Mouse (Mus musculus) heart, adult 2 months (tissue): ENCODE results near the gene Gm33543. TPM values are rescaled to one million over a fixed set of nuclear protein-coding genes. Genes with fewer than 3 reads are reported as not detected.
A peak's percentile ranks its signal among the peaks of the same experiment; 100 is the strongest.

Experiments used
- DNase-seq, 2 experiments: peaks; one replicate each; pipeline ENCODE4 v3.0.0; 2021
- H3K27ac ChIP-seq: fragments of 200-600 bp; 2 replicates; pipeline ENCODE4 v1.8.1; 2022
- H3K27me3 ChIP-seq: fragments of 200-500 bp; 2 replicates; pipeline ENCODE4 v1.6.1; 2012; ENCODE audit warnings: mild to moderate bottlenecking, low read length, inconsistent platforms, mixed read lengths; ENCODE audit not compliant: control insufficient read depth, insufficient read depth
- H3K36me3 ChIP-seq: fragments of 200-500 bp; 2 replicates; pipeline ENCODE4 v1.6.1; 2012; ENCODE audit warnings: low read length, inconsistent platforms; ENCODE audit not compliant: control insufficient read depth, insufficient read depth
- H3K4me1 ChIP-seq: fragments of 200-500 bp; 2 replicates; pipeline ENCODE4 v1.6.1; 2011; ENCODE audit warnings: low read length; ENCODE audit not compliant: control insufficient read depth, insufficient read depth
- H3K4me3 ChIP-seq: fragments of 200-600 bp; 2 replicates; pipeline ENCODE4 v1.8.1; 2022
- H3K79me2 ChIP-seq: fragments of 200-500 bp; replicated peaks from 2 replicates; pipeline ENCODE4 v1.6.1; 2012; ENCODE audit warnings: mild to moderate bottlenecking, inconsistent platforms, low read length, moderate library complexity, mixed read lengths; ENCODE audit not compliant: control insufficient read depth, insufficient read depth
- H3K9ac ChIP-seq: fragments of 200-500 bp; 2 replicates; pipeline ENCODE4 v1.6.1; 2012; ENCODE audit warnings: low read depth, mild to moderate bottlenecking, control low read depth, inconsistent platforms, low read length, mixed read lengths
- CTCF ChIP-seq: fragments of 200-600 bp; IDR thresholded peaks from 2 replicates; pipeline ENCODE4 v1.8.1; 2022; ENCODE audit warnings: antibody characterized with exemption, mild to moderate bottlenecking, moderate library complexity
- EP300 ChIP-seq: fragments of 200-500 bp; IDR thresholded peaks from 2 replicates; pipeline ENCODE4 v1.6.1; 2011; ENCODE audit warnings: low read depth, low read length, control low read depth; ENCODE audit not compliant: insufficient read depth
- POLR2A ChIP-seq: fragments of 200-500 bp; IDR thresholded peaks from 2 replicates; pipeline ENCODE4 v1.6.1; 2011; ENCODE audit warnings: mild to moderate bottlenecking, low read depth, low read length, control low read depth; ENCODE audit not compliant: insufficient read depth
- WGBS: fragments of 180-500 bp; shearing (Covaris S2); methylation state at CpG from one replicate; pipeline ENCODE4 v1.1.7; 2018; 5-methylcytosine and 5-hydroxymethylcytosine counted together
- intact Hi-C: fragments of 180-260 bp; cut with DNase I; formaldehyde crosslinking; loops from one replicate; pipeline ENCODE4 v1.15.1; 2025
- polyA plus RNA-seq: library from polyadenylated mRNA; depleted of rRNA; stranded (reverse); fragments of >200 nt; gene quantifications from 2 replicates; pipeline ENCODE4 v1.2.3, GENCODE M21; 2012
- total RNA-seq, 2 experiments: library from RNA; stranded (reverse); gene quantifications; 2 replicates each; pipeline ENCODE4 v1.2.3; 2021

Gene Gm33543
- total and polyA plus RNA-seq, 3 experiments: 2.1 to 4.7 (median 4.1) TPM

DNA sequence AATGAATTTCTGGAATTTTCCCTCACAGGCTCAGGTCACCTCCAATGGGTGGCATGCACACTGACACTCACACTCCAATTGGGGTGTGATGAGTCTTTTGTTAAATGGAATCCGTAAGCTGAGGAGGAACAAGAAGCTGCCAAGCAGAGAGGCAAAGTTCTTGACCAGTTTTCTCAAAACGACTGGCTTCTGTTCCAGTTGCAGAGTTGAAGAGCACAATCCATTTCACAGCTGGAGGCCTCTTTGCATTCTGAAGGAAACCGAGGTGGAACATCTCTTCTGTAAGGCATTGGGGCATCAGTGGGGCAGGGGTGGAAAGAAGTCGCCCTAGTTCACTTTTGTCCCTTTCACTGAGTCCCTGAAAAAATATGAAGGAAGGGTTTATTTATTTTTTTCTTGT, 30.9 kb downstream of the Gm33543 start:
- Histone ChIP-seq H3K4me1 (no peaks in the 10 kb centered on the region), H3K27me3 (no peaks in the 10 kb centered on the region), H3K36me3 (no peaks in the 10 kb centered on the region), H3K79me2 (no peaks in the 10 kb centered on the region), H3K4me3 (no peak overlapping the region), H3K9ac (no peak overlapping the region), H3K27ac (no peak overlapping the region)
- DNase-seq: no peak
- no peak for TF ChIP-seq POLR2A
- no peak for TF ChIP-seq EP300
- no peak for TF ChIP-seq CTCF
- WGBS: 77% methylated on average over 4 of the region's 4 CpGs
- intact Hi-C loops: no loop called here

DNA sequence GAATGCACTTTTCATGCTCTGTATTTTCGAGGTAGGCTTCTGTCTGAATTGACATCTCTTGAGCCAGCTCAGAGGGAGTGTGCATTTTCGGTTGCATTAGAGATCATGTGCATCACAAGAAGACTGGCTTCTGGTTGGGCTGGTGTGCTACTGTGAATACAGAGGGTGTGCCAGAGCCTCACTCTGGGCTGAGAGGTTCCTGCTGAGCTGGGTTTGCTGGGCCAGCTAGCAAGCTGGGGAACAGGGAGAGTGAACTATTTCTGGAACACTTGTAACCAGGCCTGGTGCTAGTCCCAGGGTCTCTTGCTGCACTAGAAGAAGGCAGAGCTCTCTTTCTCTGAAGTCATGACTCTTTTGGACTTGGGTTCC, 41.3 kb downstream of the Gm33543 start:
- Histone ChIP-seq H3K27ac (peak overlapping the region; percentile 47), H3K9ac (no peak overlapping the region), H3K79me2 (no peaks in the 10 kb centered on the region), H3K36me3 (no peaks in the 10 kb centered on the region), H3K27me3 (no peaks in the 10 kb centered on the region), H3K4me3 (no peak overlapping the region), H3K4me1 (no peaks in the 10 kb centered on the region)
- DNase-seq: peak in 1 of 2 experiments; percentile 48
- 53% methylated on average over 2 of the region's 2 CpGs for WGBS
- no peak for TF ChIP-seq EP300
- TF ChIP-seq CTCF: no peak
- TF ChIP-seq POLR2A: no peak
- intact Hi-C loops: no loop called here

DNA sequence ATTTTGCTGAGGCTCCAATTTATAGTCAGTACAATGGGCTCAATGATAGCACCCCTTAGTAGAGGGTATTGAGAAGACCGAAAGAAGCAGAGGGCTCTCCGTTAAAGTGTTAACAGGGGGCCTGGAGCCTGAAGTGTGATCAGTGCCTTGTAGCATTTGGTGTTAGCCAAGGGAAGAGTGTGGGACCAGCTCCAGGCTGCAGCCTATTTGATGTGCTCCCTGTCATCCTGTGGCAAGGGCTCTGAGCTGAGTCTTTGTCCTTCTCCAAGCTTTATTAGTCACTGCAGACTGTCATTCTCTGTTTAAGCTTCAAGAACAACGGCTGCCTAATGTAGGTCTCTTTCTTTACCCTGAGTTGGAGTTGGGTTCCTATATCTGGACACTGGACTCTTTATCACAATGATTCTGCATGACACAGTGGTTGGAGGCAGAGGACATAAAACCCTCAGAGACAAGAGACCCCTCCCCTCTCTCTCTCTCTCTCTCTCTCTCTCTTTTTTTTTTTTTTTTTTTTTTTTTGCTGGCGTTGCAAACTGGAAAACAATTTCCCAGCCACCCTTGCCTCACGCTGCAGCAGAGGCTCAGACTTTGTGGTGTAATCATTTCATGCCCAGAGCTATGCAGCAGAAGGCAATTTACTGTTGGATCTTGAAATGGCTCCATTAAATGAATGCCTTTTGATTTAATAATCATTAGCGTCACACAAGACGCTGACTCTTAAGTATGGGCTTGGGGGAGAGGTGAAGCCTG, 41.9 kb downstream of the Gm33543 start:
- Histone ChIP-seq H3K27ac (peak overlapping the region; percentile 47; the same call in 1 of the 2 replicates), H3K36me3 (no peaks in the 10 kb centered on the region), H3K27me3 (no peaks in the 10 kb centered on the region), H3K9ac (no peak overlapping the region), H3K79me2 (no peaks in the 10 kb centered on the region), H3K4me3 (no peak overlapping the region), H3K4me1 (no peaks in the 10 kb centered on the region)
- 63% methylated on average over 7 of the region's 7 CpGs for WGBS
- no peak for DNase-seq
- TF ChIP-seq EP300: no peak
- no peak for TF ChIP-seq CTCF
- no peak for TF ChIP-seq POLR2A
- intact Hi-C loops: no loop called here

DNA sequence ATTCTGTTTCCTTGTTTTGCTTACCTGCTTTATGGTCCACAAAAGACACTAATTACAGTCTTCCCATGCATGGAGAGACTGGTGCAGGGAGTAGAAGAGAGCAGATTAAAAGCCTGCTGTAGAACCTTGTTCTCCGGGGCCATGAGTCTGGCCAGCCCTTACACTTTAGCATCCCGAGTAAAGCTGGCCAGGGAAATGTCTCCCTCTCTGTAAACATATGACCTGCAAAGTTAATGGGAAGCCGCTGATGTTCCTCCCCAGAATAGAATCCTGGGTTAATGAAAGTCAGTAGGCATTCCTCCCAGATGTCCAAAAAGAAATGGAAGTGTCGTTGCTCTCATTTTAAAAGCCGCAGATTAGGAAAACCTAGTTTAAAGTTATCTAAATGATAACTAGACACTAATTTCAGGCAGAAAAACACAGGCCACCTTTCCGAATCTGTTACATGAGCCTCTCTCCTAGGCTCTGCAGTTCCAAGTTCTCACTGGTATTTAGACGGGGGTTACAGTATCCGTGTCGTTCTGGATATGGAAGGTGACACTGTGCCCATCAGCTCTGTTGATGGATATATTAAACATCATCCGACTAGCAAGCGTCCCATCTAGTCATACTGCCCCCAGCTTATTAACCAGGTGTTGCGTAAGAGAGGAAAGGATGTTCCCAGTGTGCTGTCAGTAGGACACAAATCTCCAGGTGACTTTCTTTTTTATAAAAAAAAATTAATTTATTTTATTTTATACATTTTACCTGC, 44.9 kb downstream of the Gm33543 start:
- intact Hi-C loops: no loop called here
- TF ChIP-seq POLR2A: no peak
- Histone ChIP-seq H3K79me2 (no peaks in the 10 kb centered on the region), H3K4me3 (no peak overlapping the region), H3K27ac (no peak overlapping the region), H3K9ac (no peak overlapping the region), H3K4me1 (no peaks in the 10 kb centered on the region), H3K36me3 (no peaks in the 10 kb centered on the region), H3K27me3 (no peaks in the 10 kb centered on the region)
- DNase-seq: no peak
- 89% methylated on average over 12 of the region's 12 CpGs for WGBS

DNA sequence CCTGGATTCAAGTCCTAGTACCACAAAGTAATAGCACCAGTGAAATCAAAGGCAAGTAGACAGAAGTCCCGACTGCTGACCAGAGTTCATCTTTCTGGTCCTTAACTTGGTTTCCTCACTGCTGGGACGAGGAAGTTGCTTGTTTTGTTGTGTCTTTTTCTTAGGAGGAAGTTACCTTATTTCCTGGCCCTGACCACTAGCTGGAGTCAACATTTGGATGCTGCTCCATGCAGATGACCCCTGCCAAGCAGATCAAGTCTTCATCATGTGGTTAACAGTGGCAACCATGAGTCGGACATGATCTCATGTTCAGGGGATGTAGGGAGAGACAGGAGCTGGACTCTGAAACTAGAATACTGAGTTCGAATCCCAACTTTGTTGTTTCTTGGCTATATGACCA, 47.2 kb downstream of the Gm33543 start:
- Histone ChIP-seq H3K4me3 (no peak overlapping the region), H3K4me1 (no peaks in the 10 kb centered on the region; the same call in 1 of the 2 replicates), H3K36me3 (peaks cover 3% of the 10 kb centered on the region), H3K9ac (no peak overlapping the region), H3K79me2 (no peaks in the 10 kb centered on the region), H3K27me3 (no peaks in the 10 kb centered on the region), H3K27ac (no peak overlapping the region)
- TF ChIP-seq POLR2A (no peak), CTCF (no peak), EP300 (no peak)
- 74% methylated on average over 4 of the region's 4 CpGs for WGBS
- intact Hi-C loops: no loop called here
- no peak for DNase-seq

DNA sequence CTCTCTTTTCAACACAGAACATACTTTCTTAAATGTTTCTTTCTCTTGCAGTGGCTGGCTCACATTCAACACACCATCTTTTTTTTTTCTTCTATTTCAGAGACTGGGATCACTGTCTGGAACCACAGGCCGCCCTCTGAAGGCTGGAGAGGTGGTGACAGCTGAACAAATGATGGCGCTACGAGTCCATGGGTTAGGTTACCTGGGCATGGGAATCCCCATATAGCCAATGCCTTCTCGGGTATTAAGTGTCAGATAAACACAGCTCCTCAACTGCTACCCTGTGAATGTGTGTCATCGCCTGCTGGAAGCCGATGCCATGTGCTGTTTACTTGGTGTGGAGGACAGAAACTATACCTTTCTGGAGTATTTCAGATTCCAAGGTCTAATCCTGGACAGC, 48.0 kb downstream of the Gm33543 start:
- no peaks in the 10 kb centered on the region for H3K27me3 ChIP-seq
- 87% methylated on average over 6 of the region's 6 CpGs for WGBS
- intact Hi-C loops: no loop called here

More for the DNA sequence above, 48.0 kb downstream of the Gm33543 start:
- Histone ChIP-seq H3K4me1 (no peaks in the 10 kb centered on the region; the same call in 1 of the 2 replicates), H3K79me2 (no peaks in the 10 kb centered on the region), H3K4me3 (no peak overlapping the region), H3K27ac (no peak overlapping the region), H3K36me3 (peaks cover 3% of the 10 kb centered on the region), H3K9ac (no peak overlapping the region)
- no peak for DNase-seq
- no peak for TF ChIP-seq CTCF
- TF ChIP-seq POLR2A: no peak
- no peak for TF ChIP-seq EP300
